Mouse (Mus musculus): ENCODE measurements around the gene Gabra6.

Gene Gabra6

DNA sequence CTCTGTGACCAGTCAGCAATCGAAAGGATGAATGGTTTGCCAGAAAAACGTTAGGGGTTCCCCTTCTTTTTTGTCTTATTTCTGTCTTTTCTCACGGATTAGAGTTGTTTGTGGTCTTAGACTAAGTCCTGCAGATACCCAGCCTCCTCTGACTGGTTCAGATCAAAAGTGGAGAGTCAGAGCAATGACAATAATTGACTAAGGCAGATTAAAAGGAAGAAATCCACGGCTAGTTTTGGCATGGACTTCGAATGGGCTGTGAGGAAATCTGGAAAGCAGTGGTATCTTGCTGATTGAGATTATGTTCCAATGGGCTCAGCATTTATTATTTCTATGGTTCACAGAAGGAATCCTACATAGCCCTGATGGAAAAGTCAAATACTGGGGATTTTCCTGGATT is at the start of gene Gabra6:
Gene Gabra6 (minus strand): TSS at position 191 of the 400 bp plus-strand sequence.
- DNase-seq (ENCODE audit: low spot score in 2 of 2), result no peak

DNA sequence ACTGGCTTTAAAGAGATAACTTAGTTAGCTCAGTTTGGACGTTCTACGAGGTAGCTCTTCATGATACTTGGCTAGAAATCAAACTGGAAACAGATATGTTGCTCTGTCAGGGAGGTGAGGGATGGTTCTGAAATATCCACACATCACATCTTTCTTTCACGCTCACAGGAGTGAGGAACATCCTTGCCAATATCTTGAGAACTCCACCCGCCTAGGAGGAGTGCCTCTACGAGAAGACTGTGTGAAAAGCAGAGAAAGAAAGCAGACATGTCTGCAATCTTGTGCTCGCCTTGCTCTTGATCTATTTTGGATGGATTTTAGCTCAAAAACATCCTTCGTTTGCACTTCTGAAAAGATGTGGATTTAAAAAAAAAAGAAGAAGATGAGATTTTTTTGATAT is 44.7 kb upstream of the Gabra6 start:
- DNase-seq (ENCODE audit: low spot score in 2 of 2), result peak in 1 of 2 experiments; percentile 7

GRCm38 (mm10) chr11:42332121-42332520 is 11.2 kb upstream of the Gabra6 start:
- DNase-seq (ENCODE audit: low spot score in 2 of 2), result no peak

DNA sequence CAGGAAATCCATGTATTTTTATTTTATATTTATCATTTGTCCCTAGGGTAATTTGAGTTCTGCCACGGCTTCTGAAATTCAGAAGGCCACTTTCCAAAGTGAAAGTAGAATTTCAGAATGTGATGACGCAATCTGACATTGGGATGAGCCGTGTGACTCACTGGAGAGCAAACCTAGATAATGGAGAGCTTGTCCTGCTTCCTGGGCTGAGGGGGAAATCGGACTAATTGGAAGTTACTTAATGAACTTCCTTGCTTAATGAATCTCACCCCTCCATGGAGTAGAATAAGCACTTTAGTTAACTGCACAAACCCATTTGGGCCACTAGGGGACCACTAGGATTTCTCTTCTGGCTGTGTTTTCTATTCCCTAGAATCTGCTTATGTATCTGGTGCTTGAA is 5.4 kb upstream of the Gabra6 start:
- no peak for DNase-seq (ENCODE audit: low spot score in 2 of 2)

DNA sequence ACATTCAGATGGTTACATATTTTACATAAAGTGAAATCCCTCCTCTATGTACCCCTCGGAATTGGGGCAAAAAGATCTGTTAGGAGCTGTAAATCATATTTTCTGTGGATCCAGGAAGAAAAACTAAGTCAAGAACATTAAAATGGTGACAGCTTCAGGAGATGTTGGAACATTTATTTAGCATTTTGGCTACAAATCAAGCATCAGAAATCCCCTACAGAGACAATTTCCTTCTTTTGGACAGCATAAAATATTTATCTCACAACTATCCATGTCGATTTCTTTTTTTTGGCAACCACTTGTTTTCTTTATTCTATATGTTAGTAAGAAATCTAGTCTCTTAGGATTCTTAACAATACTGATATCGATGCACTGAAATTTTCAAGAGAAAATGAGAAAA is 688 bp upstream of the Gabra6 start:
- no peak for DNase-seq (ENCODE audit: low spot score in 2 of 2)

DNA sequence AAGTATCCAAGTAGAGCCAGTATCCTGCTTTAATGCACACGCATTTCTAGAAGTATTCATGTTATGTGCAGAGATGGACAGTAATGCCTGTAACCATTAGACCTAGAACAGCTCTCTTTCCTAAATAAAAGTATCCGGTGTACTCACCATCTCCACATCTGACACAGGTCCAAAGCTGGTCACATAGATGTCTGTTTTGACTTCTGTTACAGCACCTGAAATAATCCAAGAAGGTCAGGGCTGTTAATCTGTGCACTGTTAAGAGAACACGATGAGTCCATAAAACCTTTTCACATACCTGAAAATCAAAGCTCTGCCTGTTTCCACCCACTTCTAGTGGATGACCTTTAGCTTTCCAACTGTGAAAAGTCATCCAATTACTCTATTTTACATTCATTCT is 1.4 kb downstream of the Gabra6 start:
- no peak for DNase-seq (ENCODE audit: low spot score in 2 of 2)

- DNase-seq (ENCODE audit: low spot score in 2 of 2), result no peak
Measured at GRCm38 (mm10) chr11:42319101-42319500, 1.8 kb downstream of the Gabra6 start.

- no peak for DNase-seq (ENCODE audit: low spot score in 2 of 2)
Measured at GRCm38 (mm10) chr11:42317985-42318384, 2.9 kb downstream of the Gabra6 start.

- no peak for DNase-seq (ENCODE audit: low spot score in 2 of 2)
Measured at GRCm38 (mm10) chr11:42314850-42315249, 6.0 kb downstream of the Gabra6 start.

GRCm38 (mm10) chr11:42310892-42311291 is 10.0 kb downstream of the Gabra6 start:
- no peak for DNase-seq (ENCODE audit: low spot score in 2 of 2)

DNA sequence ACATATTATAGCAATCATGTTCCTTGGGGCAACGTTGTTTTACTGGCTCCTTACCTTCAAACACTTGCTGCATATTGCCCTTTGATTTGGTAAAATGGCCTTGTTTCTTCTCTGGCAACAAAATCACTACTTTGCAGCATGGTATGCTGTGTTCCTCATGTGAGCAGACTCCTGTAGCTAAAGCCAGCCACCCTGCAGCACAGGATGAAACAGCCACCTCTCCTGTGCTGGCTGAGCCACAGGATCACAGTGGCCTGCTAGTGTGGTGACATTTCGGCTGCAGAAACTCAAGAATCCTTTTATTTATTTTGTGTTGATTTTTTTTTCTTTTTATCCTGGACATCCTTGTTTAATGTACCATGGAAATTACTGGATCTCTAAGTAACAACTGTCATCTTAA is 11.8 kb downstream of the Gabra6 start:
- no peak for DNase-seq (ENCODE audit: low spot score in 2 of 2)

DNA sequence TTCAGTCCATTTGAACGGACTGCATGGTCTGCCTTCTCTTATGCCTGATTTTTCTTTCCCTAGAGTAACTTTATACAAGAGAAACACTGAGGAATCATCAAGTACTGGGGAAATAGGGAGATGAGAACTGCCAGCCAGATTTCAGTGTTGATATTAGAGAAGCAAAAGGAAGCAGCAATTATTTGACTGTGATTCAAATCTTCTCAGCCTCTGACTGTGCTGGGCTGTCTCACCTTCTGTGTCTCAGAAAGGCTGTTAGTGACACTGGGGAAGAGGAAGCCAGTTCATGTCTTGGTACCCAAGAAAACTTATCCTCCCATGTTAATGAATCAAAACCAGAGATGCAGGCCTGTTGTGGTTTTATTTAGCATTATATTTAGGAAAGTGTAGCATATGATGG is 14.8 kb downstream of the Gabra6 start:
- DNase-seq (ENCODE audit: low spot score in 2 of 2), result no peak

- DNase-seq (ENCODE audit: low spot score in 2 of 2), result no peak
Measured at GRCm38 (mm10) chr11:42258978-42259377, 61.9 kb downstream of the Gabra6 start.

All from frontal cortex, postnatal 10 days (tissue).